Comparison of ENCODE assay signal across 7 mouse cellular contexts in the genomic region with DNA sequence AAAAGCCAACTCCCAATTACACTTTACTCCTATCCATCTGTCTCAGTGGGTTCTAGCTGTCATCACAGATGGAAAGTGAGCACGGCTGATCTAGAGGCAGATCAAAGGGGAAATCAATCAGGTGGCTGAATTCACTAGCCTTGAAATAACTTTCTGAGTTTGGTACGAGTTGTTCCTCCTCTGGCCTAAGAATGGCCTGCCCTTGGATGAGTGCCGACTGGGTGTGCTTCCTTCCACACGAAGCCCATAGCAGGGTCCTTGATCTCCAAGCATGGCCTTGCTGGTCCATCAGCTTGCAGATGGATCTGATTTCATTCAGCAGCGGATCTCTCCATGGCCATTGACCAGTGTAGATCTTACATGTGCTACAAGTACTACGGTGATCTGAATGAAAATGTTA.
"Had no signal": no experiment of that assay in that cellular context is flagged by ENCODE, and none has a peak within 500 bp of the region (broad histone marks: within the 10 kb centered on the region; RNA-seq: fewer than 3 reads in every experiment).

No protein-coding gene starts in this region.

- DNase-seq: kidney, adult 18-20 months; kidney, postnatal 10 days; lung, embryonic 14.5 days; lung, postnatal 10 days; right cerebral cortex, postnatal 25 days; thymus, adult 2 months; thymus, postnatal 25 days had no signal
